Mouse (Mus musculus) limb, embryonic 15.5 days (tissue): ENCODE results near the gene Fscn2. TPM values are rescaled to one million over a fixed set of nuclear protein-coding genes. Genes with fewer than 3 reads are reported as not detected.

Experiments used
- ATAC-seq: fragments of 200-750 bp; cut with Nextera tagmentation; 2 replicates; pipeline ENCODE4 v1.8.0; 2017; ENCODE audit warnings: low read depth, moderate TSS enrichment; ENCODE audit not compliant: insufficient number of reproducible peaks, low FRiP score, low TSS enrichment
- H3K27ac ChIP-seq: fragments of 300-500 bp; sonication (generic); 2 replicates; pipeline ENCODE4 v1.5.1; 2015; ENCODE audit warnings: moderate library complexity, mild to moderate bottlenecking, inconsistent platforms
- H3K27me3 ChIP-seq: fragments of 300-500 bp; sonication (generic); 2 replicates; pipeline ENCODE4 v1.6.1; 2015; ENCODE audit warnings: inconsistent platforms
- H3K36me3 ChIP-seq: fragments of 300-500 bp; sonication (generic); 2 replicates; pipeline ENCODE4 v1.6.1; 2015; ENCODE audit warnings: inconsistent platforms
- H3K4me1 ChIP-seq: fragments of 300-500 bp; sonication (generic); 2 replicates; pipeline ENCODE4 v1.6.1; 2015; ENCODE audit warnings: inconsistent platforms
- H3K4me2 ChIP-seq: fragments of 300-500 bp; sonication (generic); 2 replicates; pipeline ENCODE4 v1.6.1; 2015; ENCODE audit warnings: mild to moderate bottlenecking, inconsistent platforms
- H3K4me3 ChIP-seq: fragments of 300-500 bp; sonication (generic); 2 replicates; pipeline ENCODE4 v1.5.1; 2015; ENCODE audit warnings: mild to moderate bottlenecking, inconsistent platforms
- H3K9ac ChIP-seq: fragments of 300-500 bp; sonication (generic); 2 replicates; pipeline ENCODE4 v1.6.1; 2015; ENCODE audit warnings: inconsistent platforms
- H3K9me3 ChIP-seq: fragments of 300-500 bp; sonication (generic); 2 replicates; pipeline ENCODE4 v1.6.1; 2016; ENCODE audit warnings: inconsistent platforms
- WGBS: fragments of 180-500 bp; shearing (Covaris S2); methylation state at CpG from one replicate; pipeline ENCODE4 v1.1.7; 2015; 5-methylcytosine and 5-hydroxymethylcytosine counted together
- polyA plus RNA-seq: library from polyadenylated mRNA; unstranded; fragments of >200 nt; fragmentation: Nextera tagmentation; extraction: Ambion mirVana; gene quantifications from 2 replicates; pipeline ENCODE4 v1.2.1, GENCODE M21; 2015

The Fscn2 gene
- polyA plus RNA-seq, 1 experiment from 2014 or later: 0.79 TPM

DNA sequence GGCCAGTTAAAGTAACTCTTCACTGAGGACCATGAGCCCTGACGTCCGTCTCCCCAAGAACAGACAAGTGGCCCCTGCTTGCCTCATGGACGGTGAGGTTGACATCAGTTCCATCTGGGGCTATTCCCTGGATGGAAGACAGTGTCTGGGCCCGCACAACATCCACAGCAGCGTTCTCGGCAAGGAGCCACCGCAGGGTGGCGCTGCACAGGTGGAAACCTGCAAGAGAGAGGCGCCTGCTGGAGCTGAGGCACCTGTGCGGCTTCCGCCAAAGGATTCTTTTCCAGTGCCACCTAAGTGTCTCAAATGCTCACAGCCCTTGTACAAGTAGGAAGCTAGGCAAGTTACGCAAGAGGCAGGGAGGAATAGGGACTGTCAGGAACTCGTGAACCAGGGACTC lies 11.7 kb downstream of the Fscn2 start:
- peaks cover 90% of the 10 kb centered on the region for H3K36me3 ChIP-seq
- H3K27me3 ChIP-seq: no peaks in the 10 kb centered on the region
- 66% methylated on average over 13 of the region's 13 CpGs for WGBS

DNA sequence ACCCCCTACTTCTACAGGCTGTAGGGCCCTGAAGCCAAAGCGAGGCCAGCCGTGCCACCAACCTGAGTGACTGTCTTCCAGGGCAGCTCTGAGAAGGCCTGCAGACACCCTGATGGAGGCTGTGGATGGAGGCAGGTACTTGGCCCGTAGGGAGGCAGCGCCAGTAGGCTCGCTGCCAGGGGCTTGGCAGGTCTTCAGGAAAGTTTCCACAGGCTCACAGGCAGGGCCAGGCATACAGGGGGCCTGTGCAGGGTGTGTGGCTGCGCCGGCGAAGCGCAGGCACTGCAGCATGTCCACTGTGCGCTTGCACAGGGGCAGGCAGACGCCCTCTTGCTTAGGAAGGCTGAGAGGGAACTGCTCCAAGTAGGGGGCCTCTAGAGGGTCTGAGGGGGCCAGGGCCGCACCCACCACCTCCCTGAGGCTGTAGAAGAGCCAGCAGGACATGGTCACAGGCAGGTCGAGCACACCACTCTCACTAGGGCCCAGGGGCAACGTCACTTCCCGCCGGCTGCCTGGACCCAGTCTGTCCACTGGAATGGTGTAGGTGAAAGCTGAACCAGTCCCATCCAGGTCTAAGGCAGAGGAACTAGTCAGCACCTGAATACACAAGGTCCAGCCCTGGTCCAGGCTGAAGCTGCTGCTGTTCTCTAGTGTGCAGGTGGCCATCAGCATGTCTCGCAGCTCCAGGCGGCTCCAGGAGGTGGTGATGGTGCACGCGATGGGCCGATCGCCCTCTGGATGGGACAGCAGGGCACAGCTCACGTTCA lies 12.7 kb downstream of the Fscn2 start:
- Histone ChIP-seq H3K36me3 (peaks cover 80% of the 10 kb centered on the region), H3K9ac (no peak overlapping the region), H3K27ac (peak overlapping the region; percentile 71), H3K4me2 (no peak overlapping the region), H3K4me1 (peaks cover 46% of the 10 kb centered on the region), H3K9me3 (no peaks in the 10 kb centered on the region), H3K27me3 (no peaks in the 10 kb centered on the region), H3K4me3 (no peak overlapping the region)
- ATAC-seq: no peak
- WGBS: 78% methylated on average over 23 of the region's 23 CpGs

More for the DNA sequence above, 11.7 kb downstream of the Fscn2 start:
- H3K9me3 ChIP-seq: no peaks in the 10 kb centered on the region
- no peak overlapping the region for H3K4me2 ChIP-seq
- peaks cover 41% of the 10 kb centered on the region for H3K4me1 ChIP-seq
- no peak for ATAC-seq
- no peak overlapping the region for H3K4me3 ChIP-seq
- H3K9ac ChIP-seq: no peak overlapping the region
- no peak overlapping the region for H3K27ac ChIP-seq

DNA sequence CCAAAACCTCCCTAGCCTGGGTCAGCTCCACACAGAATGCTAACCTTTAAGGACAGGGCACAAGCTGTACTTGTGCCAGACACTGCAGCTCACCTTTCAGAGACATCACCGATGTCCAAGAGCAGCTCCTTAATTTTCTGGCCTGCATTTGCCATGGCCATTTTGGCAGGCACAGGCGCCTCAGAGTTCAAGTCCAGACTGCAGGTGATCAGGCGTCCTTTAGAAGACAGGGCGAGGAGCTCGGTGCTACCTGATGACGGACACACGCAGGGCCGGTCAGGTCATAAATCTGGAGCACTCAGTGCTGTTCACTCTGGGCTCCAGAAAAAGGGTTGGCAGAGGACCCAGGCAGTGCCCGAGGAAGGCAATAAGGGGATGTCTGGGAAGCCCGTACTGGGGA lies 14.0 kb downstream of the Fscn2 start:
- no peaks in the 10 kb centered on the region for H3K27me3 ChIP-seq
- peaks cover 72% of the 10 kb centered on the region for H3K36me3 ChIP-seq
- no peak for ATAC-seq
- WGBS: 92% methylated on average over 10 of the region's 10 CpGs
- H3K9ac ChIP-seq: no peak overlapping the region
- no peak overlapping the region for H3K27ac ChIP-seq
- no peak overlapping the region for H3K4me2 ChIP-seq
- H3K4me3 ChIP-seq: no peak overlapping the region
- H3K4me1 ChIP-seq: peaks cover 41% of the 10 kb centered on the region
- no peaks in the 10 kb centered on the region for H3K9me3 ChIP-seq

DNA sequence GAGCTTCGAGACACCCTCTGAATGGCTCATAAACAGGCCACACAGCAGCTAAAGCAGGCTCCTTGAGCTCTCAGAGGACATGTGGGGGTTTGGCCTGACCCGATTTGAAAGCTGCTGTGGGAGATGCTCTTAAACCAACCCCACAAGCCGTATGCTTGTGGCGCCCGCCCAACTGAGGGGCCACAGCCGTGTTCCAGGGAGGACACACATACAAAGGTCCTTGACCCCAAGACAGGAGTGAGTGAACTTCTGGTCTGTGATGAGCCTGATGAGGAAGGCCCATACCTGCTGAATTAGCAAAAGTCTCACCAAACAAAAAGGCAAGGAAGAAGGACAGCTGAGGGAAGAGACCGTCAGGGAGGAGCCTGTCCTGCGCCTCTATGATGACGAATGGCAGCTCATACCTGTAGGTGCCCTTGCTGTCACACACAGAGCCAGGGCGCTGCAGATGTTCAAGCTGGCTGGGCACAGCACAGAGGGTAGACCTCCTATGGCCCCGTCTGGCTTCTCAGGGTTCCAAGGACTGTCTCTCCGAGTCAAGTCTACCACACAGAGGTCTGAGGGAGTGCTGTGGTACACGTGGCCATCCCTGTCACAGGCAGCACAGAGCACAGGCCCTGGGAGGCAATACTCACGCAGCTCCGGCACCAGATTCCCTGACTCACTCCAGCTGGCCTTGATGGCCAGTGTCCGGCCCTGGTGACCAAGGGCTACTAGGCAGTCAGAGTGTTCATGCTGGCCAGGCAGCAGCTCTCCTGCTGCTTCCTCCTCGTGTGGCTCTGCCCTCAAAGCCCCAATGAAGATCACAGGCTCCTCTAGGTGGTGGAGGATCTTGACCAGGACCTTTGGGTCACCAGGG lies 15.2 kb downstream of the Fscn2 start:
- WGBS: 87% methylated on average over 17 of the region's 17 CpGs
- Histone ChIP-seq H3K9ac (no peak overlapping the region), H3K36me3 (peaks cover 72% of the 10 kb centered on the region)

DNA sequence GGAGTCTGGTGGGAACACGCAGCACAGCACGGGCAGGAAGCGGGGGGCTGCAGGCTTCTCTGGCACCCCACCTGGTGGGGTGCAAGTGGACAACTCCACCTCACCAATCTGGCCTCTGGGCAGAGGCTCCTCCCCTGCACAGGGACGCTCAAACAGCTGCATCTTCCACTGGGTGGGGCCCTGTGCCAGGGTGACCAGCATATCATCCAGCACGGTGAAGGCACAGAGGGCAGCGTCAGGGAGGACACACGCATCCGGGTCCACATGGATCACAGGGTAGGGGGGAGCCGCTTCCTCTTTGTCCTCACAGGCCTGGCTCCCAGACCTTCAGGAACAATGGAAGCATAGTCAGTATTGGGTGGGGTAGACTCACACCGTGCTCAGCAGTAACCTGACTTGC lies 16.0 kb downstream of the Fscn2 start:
- ATAC-seq: no peak
- Histone ChIP-seq H3K9me3 (no peaks in the 10 kb centered on the region), H3K4me2 (peak overlapping the region; percentile 90), H3K9ac (no peak overlapping the region), H3K27ac (no peak overlapping the region), H3K36me3 (peaks cover 72% of the 10 kb centered on the region), H3K4me1 (peaks cover 41% of the 10 kb centered on the region), H3K4me3 (peak overlapping the region; percentile 77), H3K27me3 (no peaks in the 10 kb centered on the region)
- WGBS: 71% methylated on average over 10 of the region's 10 CpGs

More for the DNA sequence above, 15.2 kb downstream of the Fscn2 start:
- Histone ChIP-seq H3K27ac (no peak overlapping the region), H3K27me3 (no peaks in the 10 kb centered on the region), H3K9me3 (no peaks in the 10 kb centered on the region), H3K4me3 (no peak overlapping the region), H3K4me2 (no peak overlapping the region), H3K4me1 (peaks cover 41% of the 10 kb centered on the region)
- no peak for ATAC-seq

DNA sequence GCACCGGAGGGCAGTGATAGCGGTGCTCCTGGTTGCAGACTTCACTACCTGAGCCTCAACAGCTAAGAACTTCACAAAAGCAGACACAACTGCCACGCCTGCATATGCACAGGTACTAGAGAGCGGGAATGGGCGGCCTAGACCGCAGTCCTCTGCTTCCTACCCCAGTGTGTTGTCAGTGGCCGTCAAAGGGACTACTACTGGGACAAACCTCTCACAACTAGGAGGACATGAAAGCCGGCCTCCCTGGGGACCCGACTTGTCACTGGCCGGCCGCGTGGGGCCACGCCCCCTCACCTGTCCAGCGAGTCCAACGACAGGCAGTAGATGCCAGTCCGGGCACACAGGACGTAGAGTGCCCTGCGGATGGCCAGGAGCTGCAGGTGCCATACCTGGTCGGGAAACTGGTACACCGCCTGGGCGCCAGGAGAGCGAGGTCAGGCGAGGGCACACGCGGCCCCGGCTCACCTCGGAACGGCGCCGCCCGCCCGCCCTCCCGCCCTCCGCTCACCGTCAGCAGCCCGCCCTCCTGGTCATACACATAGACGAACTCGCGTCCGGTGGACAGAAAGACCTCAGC lies 16.8 kb downstream of the Fscn2 start:
- Histone ChIP-seq H3K36me3 (peaks cover 72% of the 10 kb centered on the region), H3K4me1 (peaks cover 41% of the 10 kb centered on the region), H3K9me3 (no peaks in the 10 kb centered on the region), H3K27me3 (no peaks in the 10 kb centered on the region), H3K4me2 (peak overlapping the region; percentile 90), H3K27ac (peak overlapping the region; percentile 83), H3K9ac (peak overlapping the region; percentile 68), H3K4me3 (peak overlapping the region; percentile 77)
- WGBS: 3% methylated on average over 40 of the region's 40 CpGs
- peak; percentile 4; the same call in 1 of the 2 replicates for ATAC-seq

DNA sequence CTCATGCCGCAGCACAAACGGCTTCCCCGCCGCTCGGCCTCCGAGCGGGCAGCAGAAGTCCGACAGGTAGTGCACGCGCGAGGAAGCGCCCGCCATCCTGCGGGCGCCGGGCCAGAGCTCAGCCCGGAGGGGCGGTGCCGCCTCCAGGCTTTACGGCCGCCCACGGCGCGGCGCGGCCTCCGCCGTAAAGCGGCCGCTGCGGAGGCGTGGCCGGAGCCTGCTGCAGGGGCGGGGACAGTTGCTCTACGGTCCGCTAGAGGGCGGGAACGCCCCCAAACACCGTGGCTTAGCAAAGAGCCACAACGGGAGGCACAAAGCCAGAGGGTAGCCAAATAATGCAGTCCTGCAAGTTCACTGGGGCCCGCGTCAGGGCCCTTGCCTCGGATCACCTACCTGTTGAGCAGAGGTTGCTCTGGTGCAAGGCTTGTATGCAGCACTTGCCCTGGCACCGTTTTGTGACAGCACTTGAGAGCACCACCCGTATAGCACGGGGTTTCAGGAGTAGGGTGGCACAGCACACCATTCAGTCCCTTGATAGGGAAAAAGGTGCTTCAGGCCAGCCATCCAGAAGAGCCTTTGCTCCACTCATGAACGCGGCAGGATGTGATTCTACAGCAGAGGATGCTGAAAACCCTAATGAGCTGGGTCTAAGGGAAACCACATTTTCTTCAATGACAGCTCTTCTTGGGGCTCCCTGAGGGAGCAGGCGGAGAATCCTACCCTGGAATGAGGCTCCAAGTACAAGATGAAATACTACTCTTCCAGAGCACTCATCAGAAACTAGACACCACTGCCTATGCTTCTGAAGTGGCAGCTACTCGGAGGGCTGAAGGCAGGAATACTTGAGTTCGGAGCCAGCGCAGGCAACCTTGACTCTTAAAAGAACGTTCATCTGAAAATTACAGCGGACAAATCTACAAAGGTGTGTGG lies 17.5 kb downstream of the Fscn2 start, which contains the start of gene Faap100:
Faap100 (minus strand) TSS at position 154 of the 930 bp plus-strand sequence.
- Histone ChIP-seq H3K4me2 (peak within 1 kb of the TSS; percentile 90), H3K9ac (peak within 1 kb of the TSS; percentile 68), H3K27me3 (no peaks in the 10 kb centered on the region), H3K9me3 (no peaks in the 10 kb centered on the region), H3K4me1 (peaks cover 34% of the 10 kb centered on the region), H3K4me3 (peak within 1 kb of the TSS; percentile 77), H3K36me3 (peaks cover 72% of the 10 kb centered on the region), H3K27ac (peak within 1 kb of the TSS; percentile 83)
- ATAC-seq: peak; percentile 83
- 6% methylated on average over 52 of the region's 54 CpGs for WGBS

DNA sequence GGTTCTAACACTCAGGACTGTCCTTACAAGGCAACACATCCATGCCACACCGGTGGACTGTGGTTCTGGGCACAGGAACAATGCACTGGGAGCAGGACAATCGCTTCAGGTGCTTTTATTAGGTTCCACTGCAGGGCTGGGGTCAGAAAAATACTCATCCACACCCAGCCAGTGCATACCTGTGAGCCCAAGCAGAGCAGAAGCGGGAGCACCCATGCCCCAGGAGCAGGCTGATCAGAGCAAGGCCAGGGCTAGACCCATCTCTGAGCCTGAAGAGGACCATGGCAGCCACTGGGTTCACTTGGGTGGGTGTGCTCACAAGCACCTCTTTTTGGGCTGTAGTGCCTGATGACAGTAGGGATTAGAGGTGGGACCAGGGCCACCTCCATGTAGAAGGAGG lies 18.9 kb downstream of the Fscn2 start:
- Histone ChIP-seq H3K4me2 (no peak overlapping the region), H3K36me3 (peaks cover 72% of the 10 kb centered on the region), H3K27ac (no peak overlapping the region), H3K27me3 (no peaks in the 10 kb centered on the region), H3K4me3 (no peak overlapping the region), H3K9me3 (no peaks in the 10 kb centered on the region), H3K9ac (no peak overlapping the region), H3K4me1 (peaks cover 25% of the 10 kb centered on the region)
- ATAC-seq: no peak
- WGBS: 94% methylated on average over 3 of the region's 3 CpGs

DNA sequence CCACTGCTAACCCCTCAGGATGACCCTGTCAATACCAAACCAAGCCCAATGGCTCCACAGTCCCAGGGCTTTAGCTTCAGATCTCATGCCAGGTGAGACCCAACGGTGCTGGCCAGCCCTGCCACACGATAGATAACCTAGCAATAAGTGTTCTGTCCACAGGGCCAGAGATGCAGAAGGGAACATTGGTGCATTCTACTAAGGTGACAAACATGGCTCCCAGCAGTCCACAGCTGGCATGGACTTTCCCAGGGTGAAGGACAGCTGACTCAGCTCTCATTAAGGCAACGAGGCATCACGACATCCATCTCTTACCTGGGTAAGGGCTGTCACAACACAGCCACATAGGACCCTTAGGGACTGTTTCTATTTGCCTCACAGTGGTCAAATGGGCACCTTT lies 19.8 kb downstream of the Fscn2 start:
- no peak overlapping the region for H3K27ac ChIP-seq

DNA sequence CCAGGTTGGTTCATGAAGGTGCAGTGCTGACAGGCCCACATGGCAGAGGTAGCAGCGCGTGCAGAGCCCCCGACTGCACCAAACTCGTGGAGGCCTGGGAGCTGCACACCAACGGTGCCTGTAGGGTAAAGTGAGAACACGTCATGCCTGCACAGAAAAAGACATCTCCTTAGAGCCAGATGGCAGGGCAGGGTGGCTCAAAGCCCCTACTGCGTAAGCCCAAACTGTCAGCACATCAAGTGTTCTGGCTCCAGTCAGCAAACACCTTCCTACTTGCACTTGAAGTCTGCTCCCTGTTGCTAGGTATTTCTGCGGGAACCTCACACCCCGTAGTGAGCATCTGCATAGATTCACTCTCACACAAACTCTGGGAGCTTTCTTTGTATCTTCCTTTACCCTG lies 21.2 kb downstream of the Fscn2 start:
- no peaks in the 10 kb centered on the region for H3K27me3 ChIP-seq
- 94% methylated on average over 9 of the region's 9 CpGs for WGBS
- H3K9ac ChIP-seq: no peak overlapping the region
- H3K27ac ChIP-seq: no peak overlapping the region
- H3K4me2 ChIP-seq: no peak overlapping the region
- no peak for ATAC-seq
- H3K36me3 ChIP-seq: peaks cover 73% of the 10 kb centered on the region
- peaks cover 12% of the 10 kb centered on the region for H3K4me1 ChIP-seq
- no peaks in the 10 kb centered on the region for H3K9me3 ChIP-seq
- H3K4me3 ChIP-seq: no peak overlapping the region

More for the DNA sequence above, 19.8 kb downstream of the Fscn2 start:
- no peak for ATAC-seq
- Histone ChIP-seq H3K27me3 (no peaks in the 10 kb centered on the region), H3K4me3 (no peak overlapping the region), H3K36me3 (peaks cover 73% of the 10 kb centered on the region), H3K4me1 (peaks cover 24% of the 10 kb centered on the region), H3K9ac (no peak overlapping the region), H3K9me3 (no peaks in the 10 kb centered on the region), H3K4me2 (no peak overlapping the region)
- WGBS: 93% methylated on average over 4 of the region's 4 CpGs

DNA sequence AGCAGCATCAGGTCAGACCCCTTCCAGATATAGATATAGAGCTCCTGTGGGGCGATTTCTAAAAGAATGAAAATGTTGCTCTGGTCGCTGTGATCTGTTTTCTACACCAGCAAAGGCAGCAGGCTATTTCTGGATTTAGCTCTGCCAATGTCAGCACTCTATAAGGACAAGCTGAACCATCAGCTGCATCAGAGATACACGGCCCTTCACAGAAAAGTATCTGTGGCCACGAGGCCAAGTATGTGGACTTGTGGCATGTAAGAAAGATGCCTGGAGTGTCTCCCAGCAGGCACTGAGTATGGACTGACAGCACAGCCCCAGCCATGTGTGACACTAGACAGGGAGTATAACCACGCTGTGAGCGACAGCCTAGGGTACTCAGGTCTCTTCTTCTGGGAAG lies 25.3 kb downstream of the Fscn2 start:
- Histone ChIP-seq H3K4me1 (no peaks in the 10 kb centered on the region), H3K4me3 (no peak overlapping the region)

More for the DNA sequence above, 25.3 kb downstream of the Fscn2 start:
- no peaks in the 10 kb centered on the region for H3K9me3 ChIP-seq
- no peaks in the 10 kb centered on the region for H3K27me3 ChIP-seq
- peaks cover 75% of the 10 kb centered on the region for H3K36me3 ChIP-seq
- no peak for ATAC-seq
- H3K27ac ChIP-seq: no peak overlapping the region
- no peak overlapping the region for H3K4me2 ChIP-seq
- WGBS: 94% methylated on average over 6 of the region's 6 CpGs
- no peak overlapping the region for H3K9ac ChIP-seq
